Mouse (Mus musculus) left cerebral cortex, postnatal 14 days (tissue): ENCODE results near the gene Cul7. TPM values are rescaled to one million over a fixed set of nuclear protein-coding genes. Genes with fewer than 3 reads are reported as not detected.

Experiments
- DNase-seq, 2 experiments: peaks; one replicate each; pipeline ENCODE4 v3.0.0; 2021 to 2022; ENCODE audit warnings: low spot score in 2 of 2, mixed read lengths in 1 of 2
- intact Hi-C: fragments of 180-260 bp; cut with DNase I; formaldehyde crosslinking; loops from one replicate; pipeline ENCODE4 v1.15.1; 2025
- long read RNA-seq, 2 experiments: library from polyadenylated mRNA; stranded (forward); transcript quantifications; one replicate each; pipeline ENCODE4 v2.0.0; 2021
- total RNA-seq, 2 experiments: library from RNA; stranded (reverse); gene quantifications; 2 replicates each; pipeline ENCODE4 v1.2.3; 2021

Gene Cul7
- 10 to 100 TPM; 30.2 to 33.4 TPM for total RNA-seq
- long read RNA-seq, experiment 1, full-length matches to known transcripts, result 4 of 6 reads
- long read RNA-seq, experiment 1, partial matches to known transcripts, result 2 of 6 reads
- long read RNA-seq, experiment 1, other reads (novel, unspliced or antisense), result 0 of 6 reads
- long read RNA-seq, experiment 2, partial matches to known transcripts, result 6 of 7 reads
- long read RNA-seq, experiment 2, other reads (novel, unspliced or antisense), result 0 of 7 reads

GRCm38 (mm10) chr17:46650232-46651031, at the start of gene Cul7:
Gene Cul7 (plus strand): TSS chr17:46650337.
- intact Hi-C loops, result no loop called here
- peak; percentile 91 to 92 for DNase-seq

DNA sequence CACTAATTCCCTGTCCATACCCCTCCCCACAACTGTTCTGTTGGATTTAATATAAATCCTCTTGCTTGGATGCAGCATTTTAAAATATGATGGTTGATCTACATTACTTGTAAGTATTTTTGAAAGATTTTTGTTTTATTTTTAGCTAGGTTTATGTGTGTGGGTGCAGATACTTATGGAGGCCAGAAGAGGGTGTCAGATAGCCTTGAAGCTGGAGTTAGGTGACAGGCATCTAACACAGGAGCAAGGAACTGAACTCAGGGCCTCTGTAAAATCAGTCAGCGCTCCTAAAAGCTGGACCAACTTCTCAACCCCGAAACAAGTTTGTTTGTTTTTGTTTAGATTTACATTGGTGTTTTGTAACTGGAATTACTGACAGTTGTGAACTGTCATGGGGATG, 49.6 kb upstream of the Cul7 start:
- intact Hi-C loops, result no loop called here
- no peak for DNase-seq

DNA sequence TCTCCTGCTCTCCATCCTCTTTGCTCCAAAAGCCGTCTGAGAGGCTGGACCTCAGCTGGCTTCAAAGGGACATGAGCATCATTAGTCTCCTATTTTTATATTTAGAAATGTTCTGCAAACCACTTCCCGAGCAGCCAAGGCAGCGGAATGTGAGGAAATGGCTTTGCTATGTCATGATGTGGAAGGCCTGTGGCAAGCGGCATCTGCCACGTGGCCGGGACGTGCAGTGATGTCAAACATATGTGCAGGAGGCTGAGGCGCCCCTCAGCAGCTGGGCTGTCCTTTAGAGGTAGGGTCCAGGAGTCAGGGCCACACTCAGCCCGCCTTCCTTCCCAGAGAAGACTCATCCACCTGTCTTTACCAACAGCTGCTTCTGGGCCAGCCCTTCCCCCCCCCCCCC, 47.9 kb upstream of the Cul7 start:
- intact Hi-C loops, result no loop called here
- no peak for DNase-seq

DNA sequence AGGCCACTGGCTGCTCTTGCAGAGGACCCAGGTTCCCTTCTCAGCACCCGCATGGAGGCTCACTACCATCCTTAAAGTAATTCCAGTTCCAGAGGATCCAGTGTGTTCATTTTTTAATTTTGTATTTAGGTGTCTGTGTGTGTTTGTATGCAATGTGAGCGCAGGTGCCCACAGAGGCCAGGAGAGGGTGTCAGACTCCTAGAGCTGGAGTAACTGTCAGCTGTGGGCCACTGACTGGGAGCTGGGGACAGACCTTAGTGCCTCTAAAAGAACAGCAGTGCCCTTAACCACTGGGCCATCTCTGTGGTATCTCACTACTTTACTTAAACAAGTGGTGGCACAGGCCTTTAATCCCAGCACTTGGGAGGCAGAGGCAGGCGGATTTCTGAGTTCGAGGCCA, 46.9 kb upstream of the Cul7 start:
- intact Hi-C loops, result no loop called here

GRCm38 (mm10) chr17:46605126-46605525, 45.0 kb upstream of the Cul7 start:
- no peak for DNase-seq
- intact Hi-C loops, result no loop called here

More for the DNA sequence above, 46.9 kb upstream of the Cul7 start:
- no peak for DNase-seq

DNA sequence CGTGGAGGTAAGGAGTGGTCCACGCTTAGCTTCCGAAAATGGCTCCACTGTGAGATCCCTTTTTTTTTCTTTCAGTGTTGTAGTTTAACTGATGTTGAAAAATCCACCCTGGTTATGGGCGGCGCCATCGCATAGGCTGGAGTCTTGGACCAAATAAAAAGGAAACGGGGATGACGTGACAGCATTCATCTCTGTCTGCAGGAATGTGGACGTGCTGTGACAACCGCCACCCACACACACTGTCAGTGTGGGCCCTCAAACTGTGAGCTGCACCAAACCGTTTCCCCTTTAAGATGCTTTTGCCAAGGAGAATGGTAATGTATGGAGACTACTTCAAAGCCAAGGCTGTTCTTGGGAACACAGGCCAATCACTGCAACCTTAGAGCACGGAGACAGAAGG, 44.1 kb upstream of the Cul7 start:
- intact Hi-C loops, result no loop called here
- peak; percentile 55 to 76 for DNase-seq

DNA sequence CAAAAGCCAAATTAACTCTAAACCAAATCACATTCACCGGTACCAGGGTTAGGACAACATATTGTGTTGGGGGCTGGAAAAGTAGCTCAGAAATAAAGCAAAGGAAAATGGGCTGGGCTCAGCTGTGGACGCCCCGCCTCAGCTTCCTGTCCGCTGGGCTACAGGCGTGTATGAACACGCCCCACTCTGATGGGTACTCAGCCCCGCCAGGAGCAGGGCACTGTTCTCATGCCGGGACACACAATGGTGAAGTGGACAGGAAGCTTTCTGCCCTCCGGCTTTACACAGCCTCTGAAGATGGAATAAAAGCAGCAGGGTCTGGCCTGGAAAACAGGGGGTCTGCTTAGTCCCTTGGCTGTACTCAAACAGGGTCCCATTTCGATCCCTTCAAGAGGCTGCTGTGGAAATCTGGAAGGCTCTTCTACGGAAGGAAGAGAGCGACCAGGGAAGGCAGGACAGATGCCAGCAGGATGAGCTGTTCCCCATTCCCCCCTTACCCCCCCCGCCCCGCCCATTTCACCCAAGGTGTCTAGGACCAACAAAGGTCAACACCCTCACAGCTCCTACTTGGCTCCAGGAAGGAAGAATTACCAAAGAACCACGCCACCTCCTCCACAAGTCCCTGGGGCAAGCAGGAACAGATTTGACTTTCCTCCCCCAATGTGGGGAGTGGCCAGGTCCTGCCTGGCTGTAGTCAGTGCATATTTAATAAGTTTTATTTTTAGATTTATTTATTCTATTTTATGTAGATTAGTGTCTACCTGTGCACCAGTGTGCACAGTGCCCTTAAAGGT, 40.2 kb upstream of the Cul7 start:
- intact Hi-C loops, result no loop called here
- no peak for DNase-seq

DNA sequence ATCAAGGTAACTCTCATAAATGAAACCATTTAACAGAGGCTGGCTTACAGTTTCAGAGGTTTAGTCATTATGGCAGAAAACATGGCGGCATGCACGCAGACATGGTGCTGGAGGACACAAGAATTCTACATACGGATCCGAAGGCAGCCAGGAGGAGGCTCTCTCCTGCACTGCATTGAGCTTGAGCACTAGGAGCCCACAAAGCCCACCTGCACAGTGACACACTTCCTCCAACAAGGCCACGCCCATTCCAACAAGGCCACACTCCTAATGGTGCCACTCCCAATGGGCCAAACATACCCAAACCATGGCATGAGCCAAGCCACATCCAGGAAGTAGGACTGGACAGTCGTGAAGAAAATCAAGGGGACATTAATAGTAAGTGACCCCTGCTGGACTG, 38.8 kb upstream of the Cul7 start:
- no peak for DNase-seq
- intact Hi-C loops, result no loop called here

GRCm38 (mm10) chr17:46612189-46612588, 37.9 kb upstream of the Cul7 start:
- no peak for DNase-seq
- intact Hi-C loops, result no loop called here

DNA sequence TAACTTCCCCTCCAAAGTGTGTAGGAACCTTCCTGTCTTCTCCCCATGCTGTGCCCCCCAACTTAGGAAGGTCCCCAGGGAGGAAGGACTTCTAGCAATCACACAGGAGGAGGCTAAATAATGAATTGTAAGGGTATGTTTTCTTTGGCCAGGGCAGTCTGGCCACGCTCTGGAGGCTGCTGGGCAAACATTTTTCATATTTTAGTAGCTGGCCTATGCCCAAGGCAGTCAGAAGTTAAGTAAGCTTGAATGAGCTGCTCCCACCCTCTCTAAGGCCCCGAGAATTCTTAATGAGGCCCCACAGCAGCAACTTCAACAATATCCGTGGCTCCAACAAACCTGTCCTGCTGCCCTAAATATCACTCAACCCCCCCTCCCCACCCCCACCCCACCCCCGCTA, 37.3 kb upstream of the Cul7 start:
- intact Hi-C loops, result no loop called here
- DNase-seq, result no peak

GRCm38 (mm10) chr17:46613229-46613628, 36.9 kb upstream of the Cul7 start:
- intact Hi-C loops, result no loop called here
- DNase-seq, result no peak

GRCm38 (mm10) chr17:46617799-46618198, 32.3 kb upstream of the Cul7 start:
- intact Hi-C loops, result no loop called here
- no peak for DNase-seq

- DNase-seq, result no peak
- intact Hi-C loops, result no loop called here
These were observed 31.8 kb upstream of the Cul7 start for GRCm38 (mm10) chr17:46618394-46618768.

DNA sequence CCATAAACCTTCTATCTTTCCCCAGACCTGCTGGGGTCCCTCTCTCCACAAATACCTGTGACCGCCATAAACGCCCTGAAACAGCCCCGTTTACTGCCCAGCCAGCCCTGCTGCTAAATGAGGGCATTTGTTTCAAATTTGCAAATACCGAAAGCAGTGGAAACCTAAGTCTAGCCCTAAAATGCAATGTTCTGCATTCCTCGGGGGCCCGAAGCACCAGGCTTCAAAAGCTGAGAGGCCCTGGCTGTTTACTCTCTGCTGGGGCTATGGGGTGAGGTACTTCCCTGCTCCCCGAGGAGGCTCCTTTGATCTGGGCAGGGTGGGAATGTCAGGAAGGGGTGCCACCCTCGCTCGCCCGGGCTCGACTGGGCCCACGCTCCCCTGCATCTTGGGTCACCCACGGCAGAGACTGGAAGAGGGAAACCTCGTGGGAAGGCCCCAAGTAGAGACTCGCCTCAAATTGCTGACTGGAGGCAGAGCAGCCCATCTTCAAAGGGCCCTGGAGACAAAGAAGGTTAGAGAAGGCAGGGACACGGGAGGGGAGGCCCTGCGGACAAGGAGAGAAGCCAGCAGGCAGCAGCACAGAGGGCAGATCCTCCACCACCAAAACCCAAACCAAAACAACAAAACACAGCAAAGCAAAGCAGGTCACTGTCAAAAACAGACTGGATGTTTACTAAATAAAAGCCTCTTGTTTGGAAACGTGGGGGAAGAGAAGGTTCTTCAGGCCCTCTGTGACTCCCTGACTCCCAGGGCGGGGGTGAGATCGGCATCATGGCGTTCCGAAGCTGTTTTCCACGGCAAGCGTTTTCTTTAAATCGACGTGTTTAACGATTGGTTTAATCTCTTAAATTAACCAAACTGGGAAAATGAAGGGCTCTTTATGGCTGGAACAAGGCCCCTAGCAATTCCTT, 31.1 kb upstream of the Cul7 start:
- intact Hi-C loops, result no loop called here
- no peak for DNase-seq

DNA sequence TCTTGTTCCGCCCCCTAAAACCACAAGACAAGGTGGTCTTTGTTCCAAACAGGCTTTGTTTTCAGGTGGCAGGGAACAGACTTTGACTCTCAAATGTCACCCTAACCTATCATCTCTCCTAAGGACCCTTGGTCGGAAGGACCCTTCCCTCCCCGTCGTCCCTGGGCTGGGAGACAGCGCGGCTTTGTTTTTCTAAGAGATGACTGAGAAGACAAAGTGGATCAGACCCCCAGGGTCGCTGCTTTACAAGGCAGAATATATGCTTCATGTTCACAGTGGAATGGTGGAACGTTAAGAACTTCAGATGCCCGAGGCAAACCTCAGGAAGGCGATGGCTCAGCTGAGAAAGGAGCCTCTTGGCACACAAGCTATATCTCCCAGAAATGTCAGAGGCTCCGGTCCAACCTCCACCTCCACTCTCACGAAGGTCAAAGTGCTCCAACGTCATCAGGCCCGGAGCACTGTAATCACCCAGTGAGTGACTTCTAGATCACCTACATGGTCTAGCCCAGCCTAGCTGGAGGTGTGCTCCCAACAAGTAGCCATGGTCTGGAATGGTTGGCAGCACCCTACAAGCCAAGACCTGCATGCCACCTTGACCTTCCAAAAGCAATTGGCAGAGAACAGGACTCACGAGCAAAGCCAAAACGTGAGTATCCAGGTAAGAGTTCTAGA, 30.3 kb upstream of the Cul7 start:
- DNase-seq, result no peak
- intact Hi-C loops, result no loop called here

- DNase-seq, result peak; percentile 66 to 73
- intact Hi-C loops, result no loop called here
These were observed 28.8 kb upstream of the Cul7 start for GRCm38 (mm10) chr17:46621324-46621723.

- intact Hi-C loops, result no loop called here
- DNase-seq, result no peak
These were observed 27.9 kb upstream of the Cul7 start for GRCm38 (mm10) chr17:46622269-46622668.

- intact Hi-C loops, result no loop called here
- DNase-seq, result no peak
These were observed 26.1 kb upstream of the Cul7 start for GRCm38 (mm10) chr17:46623819-46624557.
